Mouse (Mus musculus) C2C12 (cell line): ENCODE results near the gene Atp8a2.

Source experiments
- CEBPB ChIP-seq: IDR thresholded peaks from one replicate; pipeline ENCODE4 v1.6.1; 2011; ENCODE audit warnings: low read depth, mild to moderate bottlenecking, control low read depth, moderate library complexity
- CTCF ChIP-seq: IDR thresholded peaks from one replicate; pipeline ENCODE4 v1.5.1; 2011; ENCODE audit not compliant: control insufficient read depth, insufficient read depth, insufficient read length
- FOSL1 ChIP-seq: IDR thresholded peaks from one replicate; pipeline ENCODE4 v1.8.0; 2011; ENCODE audit warnings: mild to moderate bottlenecking, low read length; ENCODE audit not compliant: poor library complexity, insufficient read depth, severe bottlenecking
- MAX ChIP-seq: IDR thresholded peaks from one replicate; pipeline ENCODE4 v1.6.1; 2011; ENCODE audit warnings: mild to moderate bottlenecking, control low read depth
- USF1 ChIP-seq: IDR thresholded peaks from one replicate; pipeline ENCODE4 v1.6.1; 2011; ENCODE audit warnings: low read depth, mild to moderate bottlenecking, control low read depth, moderate library complexity

- TF ChIP-seq CTCF (no peak), CEBPB (no peak), USF1 (no peak), MAX (no peak), FOSL1 (no peak)
These were observed 53.7 kb downstream of the Atp8a2 start for GRCm38 (mm10) chr14:60143234-60143633.
